Mouse (Mus musculus): Measurements from ENCODE around the gene Nsmce1.

Gene Nsmce1

GRCm38 (mm10) chr7:125491760-125492159 lies 364 bp upstream of the Nsmce1 start:
- no peak for DNase-seq (ENCODE audit: extremely low spot score, low read depth, low spot score)

GRCm38 (mm10) chr7:125489636-125490035 lies 1.8 kb downstream of the Nsmce1 start:
- no peak for DNase-seq (ENCODE audit: extremely low spot score, low read depth, low spot score)

GRCm38 (mm10) chr7:125488706-125489105 lies 2.7 kb downstream of the Nsmce1 start:
- DNase-seq (ENCODE audit: extremely low spot score, low read depth, low spot score) = no peak

- DNase-seq (ENCODE audit: extremely low spot score, low read depth, low spot score) = no peak
These were observed 4.3 kb downstream of the Nsmce1 start for GRCm38 (mm10) chr7:125487126-125487525.

- no peak for DNase-seq (ENCODE audit: extremely low spot score, low read depth, low spot score)
These were observed 5.2 kb downstream of the Nsmce1 start for GRCm38 (mm10) chr7:125486121-125486630.

- DNase-seq (ENCODE audit: extremely low spot score, low read depth, low spot score) = no peak
These were observed 6.6 kb downstream of the Nsmce1 start for GRCm38 (mm10) chr7:125484791-125485190.

GRCm38 (mm10) chr7:125482886-125483285 lies 8.5 kb downstream of the Nsmce1 start:
- no peak for DNase-seq (ENCODE audit: extremely low spot score, low read depth, low spot score)

- DNase-seq (ENCODE audit: extremely low spot score, low read depth, low spot score) = no peak
These were observed 9.1 kb downstream of the Nsmce1 start for GRCm38 (mm10) chr7:125482339-125482738.

GRCm38 (mm10) chr7:125480518-125480917 lies 10.9 kb downstream of the Nsmce1 start:
- DNase-seq (ENCODE audit: extremely low spot score, low read depth, low spot score) = no peak

- no peak for DNase-seq (ENCODE audit: extremely low spot score, low read depth, low spot score)
These were observed 12.9 kb downstream of the Nsmce1 start for GRCm38 (mm10) chr7:125478391-125478984.

- DNase-seq (ENCODE audit: extremely low spot score, low read depth, low spot score) = no peak
These were observed 15.7 kb downstream of the Nsmce1 start for GRCm38 (mm10) chr7:125475601-125476251.

- DNase-seq (ENCODE audit: extremely low spot score, low read depth, low spot score) = no peak
These were observed 16.9 kb downstream of the Nsmce1 start for GRCm38 (mm10) chr7:125474535-125474934.

GRCm38 (mm10) chr7:125471991-125472741 lies 19.2 kb downstream of the Nsmce1 start:
- peak; percentile 50 for DNase-seq (ENCODE audit: extremely low spot score, low read depth, low spot score)

GRCm38 (mm10) chr7:125470901-125471300 lies 20.5 kb downstream of the Nsmce1 start:
- no peak for DNase-seq (ENCODE audit: extremely low spot score, low read depth, low spot score)

GRCm38 (mm10) chr7:125469937-125470336 lies 21.5 kb downstream of the Nsmce1 start:
- DNase-seq (ENCODE audit: extremely low spot score, low read depth, low spot score) = peak; percentile 39

- no peak for DNase-seq (ENCODE audit: extremely low spot score, low read depth, low spot score)
These were observed 29.2 kb downstream of the Nsmce1 start for GRCm38 (mm10) chr7:125462200-125462599.

GRCm38 (mm10) chr7:125453671-125454070 lies 37.7 kb downstream of the Nsmce1 start:
- no peak for DNase-seq (ENCODE audit: extremely low spot score, low read depth, low spot score)

- no peak for DNase-seq (ENCODE audit: extremely low spot score, low read depth, low spot score)
These were observed 40.3 kb downstream of the Nsmce1 start for GRCm38 (mm10) chr7:125451078-125451477.

- DNase-seq (ENCODE audit: extremely low spot score, low read depth, low spot score) = no peak
These were observed 40.7 kb downstream of the Nsmce1 start for GRCm38 (mm10) chr7:125450678-125451077.

GRCm38 (mm10) chr7:125444464-125445401 lies 46.7 kb downstream of the Nsmce1 start, which contains the start of gene Kdm8:
Gene Kdm8, plus strand, starts transcription at chr7:125444676.
- peak; percentile 95 for DNase-seq (ENCODE audit: extremely low spot score, low read depth, low spot score)

GRCm38 (mm10) chr7:125444076-125444463 lies 47.3 kb downstream of the Nsmce1 start:
- no peak for DNase-seq (ENCODE audit: extremely low spot score, low read depth, low spot score)

Measured in hindlimb bud, embryonic 11.5 days (tissue).